Mouse (Mus musculus) heart, embryonic 14.5 days (tissue): ENCODE results near the gene Psme4. TPM values are rescaled to one million over a fixed set of nuclear protein-coding genes. Genes with fewer than 3 reads are reported as not detected.

Experiments
- ATAC-seq: fragments of 200-750 bp; cut with Nextera tagmentation; 2 replicates; pipeline ENCODE4 v1.8.0; 2017; ENCODE audit warnings: low read depth, moderate TSS enrichment; ENCODE audit not compliant: insufficient number of reproducible peaks, insufficient read depth, low FRiP score
- H3K27ac ChIP-seq, 2 experiments: fragments of 200-500 bp in 1 of 2; fragments of 300-500 bp in 1 of 2; sonication (generic) in 1 of 2; replicated peaks in 1 of 2; 2 replicates each; pipeline ENCODE4 v1.5.1; 2012 to 2014; ENCODE audit warnings: low read depth in 2 of 2, low read length in 2 of 2, control low read depth in 1 of 2, mild to moderate bottlenecking in 1 of 2, mixed read lengths in 1 of 2; ENCODE audit not compliant: control insufficient read depth in 1 of 2, insufficient read depth in 1 of 2
- H3K27me3 ChIP-seq: fragments of 300-500 bp; sonication (generic); 2 replicates; pipeline ENCODE4 v1.6.1; 2014; ENCODE audit warnings: mild to moderate bottlenecking, low read length, control low read depth; ENCODE audit not compliant: control insufficient read depth, insufficient read depth
- H3K36me3 ChIP-seq: fragments of 300-500 bp; sonication (generic); 2 replicates; pipeline ENCODE4 v1.6.1; 2014; ENCODE audit warnings: mild to moderate bottlenecking, control low read depth, low read length, mixed read lengths; ENCODE audit not compliant: control insufficient read depth, insufficient read depth
- H3K4me1 ChIP-seq, 2 experiments: fragments of 200-500 bp in 1 of 2; fragments of 300-500 bp in 1 of 2; sonication (generic) in 1 of 2; 2 replicates each; pipeline ENCODE4 v1.6.1; 2012 to 2014; ENCODE audit warnings: low read length in 2 of 2, control low read depth in 1 of 2, mixed read lengths in 1 of 2; ENCODE audit not compliant: control insufficient read depth in 2 of 2, insufficient read depth in 2 of 2
- H3K4me2 ChIP-seq: fragments of 300-500 bp; sonication (generic); 2 replicates; pipeline ENCODE4 v1.6.1; 2014; ENCODE audit warnings: mild to moderate bottlenecking, low read length
- H3K4me3 ChIP-seq, 2 experiments: fragments of 200-500 bp in 1 of 2; fragments of 300-500 bp in 1 of 2; sonication (generic) in 1 of 2; 2 replicates each; pipeline ENCODE4 v1.5.1; 2012 to 2014; ENCODE audit warnings: low read length in 2 of 2, mild to moderate bottlenecking in 2 of 2, control low read depth in 1 of 2, low read depth in 1 of 2, moderate library complexity in 1 of 2; ENCODE audit not compliant: control insufficient read depth in 1 of 2, insufficient read depth in 1 of 2
- H3K9ac ChIP-seq: fragments of 300-500 bp; sonication (generic); 2 replicates; pipeline ENCODE4 v1.6.1; 2014; ENCODE audit warnings: mild to moderate bottlenecking, low read length
- H3K9me3 ChIP-seq: fragments of 300-500 bp; sonication (generic); 2 replicates; pipeline ENCODE4 v1.6.1; 2016; ENCODE audit warnings: low read length, control low read depth; ENCODE audit not compliant: control insufficient read depth
- WGBS: fragments of 180-500 bp; shearing (Covaris S2); extraction: QIAGEN DNeasy Blood & Tissue Kit; methylation state at CpG from one replicate; pipeline ENCODE4 v1.1.7; 2014; 5-methylcytosine and 5-hydroxymethylcytosine counted together
- polyA plus RNA-seq: library from polyadenylated mRNA; unstranded; fragments of >200 nt; fragmentation: Nextera tagmentation; extraction: Ambion mirVana; gene quantifications from 2 replicates; pipeline ENCODE4 v1.2.1, GENCODE M21; 2014

Psme4 gene
- polyA plus RNA-seq, 1 experiment from 2014 or later, result 20.1 TPM

GRCm38 (mm10) chr11:30770817-30771216 lies 709 bp upstream of the Psme4 start:
- peaks cover 0 to 9% of the 10 kb centered on the region in 2 experiments; a peak in 2 of 4 replicates for H3K4me1 ChIP-seq
- no peak for ATAC-seq
- peak overlapping the region in 1 of 2 experiments; percentile 96; a peak in 2 of 4 replicates for H3K4me3 ChIP-seq
- H3K4me2 ChIP-seq, result peak overlapping the region; percentile 69
- 75% methylated on average over 3 of the region's 3 CpGs for WGBS
- H3K9me3 ChIP-seq, result no peaks in the 10 kb centered on the region
- H3K27me3 ChIP-seq, result no peaks in the 10 kb centered on the region
- H3K9ac ChIP-seq, result peak overlapping the region; percentile 99
- peak overlapping the region in 1 of 2 experiments; percentile 95; a peak in 2 of 4 replicates for H3K27ac ChIP-seq
- no peaks in the 10 kb centered on the region for H3K36me3 ChIP-seq

GRCm38 (mm10) chr11:30771904-30772581 lies 517 bp downstream of the Psme4 start:
- Histone ChIP-seq H3K9me3 (no peaks in the 10 kb centered on the region), H3K9ac (peak overlapping the region; percentile 99), H3K36me3 (no peaks in the 10 kb centered on the region), H3K27ac (peak overlapping the region; percentile 86 to 95), H3K27me3 (no peaks in the 10 kb centered on the region), H3K4me3 (peak overlapping the region; percentile 89 to 96), H3K4me1 (peaks cover 0 to 10% of the 10 kb centered on the region in 2 experiments; a peak in 2 of 4 replicates), H3K4me2 (peak overlapping the region; percentile 84)
- peak; percentile 83 for ATAC-seq
- under 1% methylated on average over 51 of the region's 64 CpGs for WGBS

- ATAC-seq, result no peak
- peak overlapping the region; percentile 86 to 95 for H3K27ac ChIP-seq
- H3K4me2 ChIP-seq, result peak overlapping the region; percentile 84
- 3% methylated on average over 21 of the region's 21 CpGs for WGBS
- H3K4me1 ChIP-seq, result peaks cover 4 to 18% of the 10 kb centered on the region in 2 experiments
- no peaks in the 10 kb centered on the region for H3K36me3 ChIP-seq
- no peaks in the 10 kb centered on the region for H3K27me3 ChIP-seq
- no peaks in the 10 kb centered on the region for H3K9me3 ChIP-seq
- peak overlapping the region; percentile 99 for H3K9ac ChIP-seq
- H3K4me3 ChIP-seq, result peak overlapping the region; percentile 89 to 96
Measured at GRCm38 (mm10) chr11:30772777-30773417, 1.4 kb downstream of the Psme4 start.

GRCm38 (mm10) chr11:30774638-30775037 lies 3.1 kb downstream of the Psme4 start:
- H3K4me3 ChIP-seq, result no peak overlapping the region
- peaks cover 4 to 28% of the 10 kb centered on the region in 2 experiments for H3K4me1 ChIP-seq
- no peak overlapping the region for H3K9ac ChIP-seq
- no peaks in the 10 kb centered on the region for H3K36me3 ChIP-seq
- WGBS, result 91% methylated on average over 1 of the region's 1 CpGs
- H3K9me3 ChIP-seq, result no peaks in the 10 kb centered on the region
- H3K4me2 ChIP-seq, result no peak overlapping the region
- no peaks in the 10 kb centered on the region for H3K27me3 ChIP-seq
- ATAC-seq, result no peak
- no peak overlapping the region for H3K27ac ChIP-seq

GRCm38 (mm10) chr11:30777498-30777897 lies 6.0 kb downstream of the Psme4 start:
- H3K9me3 ChIP-seq, result no peaks in the 10 kb centered on the region
- no peak for ATAC-seq
- H3K4me3 ChIP-seq, result no peak overlapping the region
- 48% methylated on average over 4 of the region's 4 CpGs for WGBS
- no peak overlapping the region for H3K9ac ChIP-seq
- H3K36me3 ChIP-seq, result no peaks in the 10 kb centered on the region
- H3K27me3 ChIP-seq, result no peaks in the 10 kb centered on the region
- H3K27ac ChIP-seq, result no peak overlapping the region
- H3K4me1 ChIP-seq, result peaks cover 4 to 32% of the 10 kb centered on the region in 2 experiments
- no peak overlapping the region for H3K4me2 ChIP-seq

- 78% methylated on average over 2 of the region's 2 CpGs for WGBS
- H3K4me3 ChIP-seq, result no peak overlapping the region
- no peak overlapping the region for H3K9ac ChIP-seq
- no peak for ATAC-seq
- no peak overlapping the region for H3K27ac ChIP-seq
- no peaks in the 10 kb centered on the region for H3K9me3 ChIP-seq
- no peaks in the 10 kb centered on the region for H3K27me3 ChIP-seq
- no peak overlapping the region for H3K4me2 ChIP-seq
- H3K36me3 ChIP-seq, result no peaks in the 10 kb centered on the region
- peaks cover 4 to 26% of the 10 kb centered on the region in 2 experiments for H3K4me1 ChIP-seq
Measured at GRCm38 (mm10) chr11:30780893-30781292, 9.4 kb downstream of the Psme4 start.

GRCm38 (mm10) chr11:30781612-30782011 lies 10.1 kb downstream of the Psme4 start:
- peaks cover 4 to 26% of the 10 kb centered on the region in 2 experiments for H3K4me1 ChIP-seq
- WGBS, result 89% methylated on average over 1 of the region's 1 CpGs
- no peak overlapping the region for H3K4me2 ChIP-seq
- no peak for ATAC-seq
- no peak overlapping the region for H3K4me3 ChIP-seq
- no peaks in the 10 kb centered on the region for H3K27me3 ChIP-seq
- H3K9ac ChIP-seq, result no peak overlapping the region
- H3K36me3 ChIP-seq, result no peaks in the 10 kb centered on the region
- H3K9me3 ChIP-seq, result no peaks in the 10 kb centered on the region
- no peak overlapping the region for H3K27ac ChIP-seq
